Mouse (Mus musculus) spleen, embryonic (tissue): ENCODE results near the gene Banf1.

ENCODE experiments used
- CTCF ChIA-PET: fragments of 350-600 bp; sonication (Branson Sonifier 250); formaldehyde crosslinking; loops from one replicate; lab custom pipeline; 2022; lab: Charles Lee

Banf1 gene

DNA sequence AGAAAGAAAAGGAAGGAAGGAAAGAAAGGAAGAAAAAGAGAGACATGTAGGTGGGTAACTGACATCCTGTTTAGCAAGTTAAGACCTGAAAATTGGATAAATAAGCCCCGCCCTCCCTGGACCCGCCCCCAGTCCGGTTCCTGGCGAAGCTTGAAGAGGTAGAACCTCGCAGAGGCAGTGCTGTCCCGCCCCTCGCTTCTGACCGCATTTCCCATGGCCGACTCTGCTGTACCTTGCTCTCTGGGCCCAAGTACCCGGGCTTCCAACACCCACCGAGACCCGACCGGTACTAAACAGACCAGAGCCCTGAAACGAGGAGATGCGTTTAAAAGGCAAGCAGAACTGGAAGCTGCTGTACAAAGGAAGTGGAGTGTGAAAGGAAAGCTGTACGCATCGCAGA lies 43.2 kb downstream of the Banf1 start:
- CTCF ChIA-PET = interaction anchor here (0.7 kb wide), 1 partner anchor 1736 kb away, joined by 3 read pairs; no protein-coding TSS in a partner anchor
